Mouse (Mus musculus): ENCODE measurements at regions not wholly inside any gene's neighbourhood (a gene's known extent, or its start where the extent isn't known, plus 50 kb on each side); places are given as distances from the start of the nearest gene placed in this dataset.
A peak's percentile ranks its signal among the peaks of the same experiment; 100 is the strongest.

DNA sequence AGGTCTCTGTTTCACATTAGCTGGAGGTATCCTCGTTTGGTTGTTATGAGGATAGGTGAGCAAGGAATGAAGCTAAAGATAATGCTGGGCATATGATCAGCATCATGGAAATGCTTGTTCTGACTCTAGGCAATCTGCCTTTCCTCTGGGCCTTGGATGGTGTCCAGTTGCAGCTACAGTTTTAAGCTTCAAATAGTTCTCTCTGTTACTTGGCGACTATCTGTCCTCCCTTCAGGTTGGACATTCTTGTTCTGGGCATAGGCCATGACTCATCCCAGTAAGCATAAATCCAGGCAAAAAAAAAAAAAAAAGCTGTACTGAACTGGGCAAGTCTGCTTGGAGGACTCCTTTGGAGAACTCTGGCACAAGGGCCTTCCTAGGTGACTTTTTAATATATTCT, 776.9 kb downstream of the Kcnma1 start:
- Histone ChIP-seq H3K4me1 (replicated peaks) (no peaks in the 10 kb centered on the region), H3K4me3 (replicated peaks) (no peak overlapping the region), H3K27me3 (no peaks in the 10 kb centered on the region), H3K36me3 (no peaks in the 10 kb centered on the region), H3K9me3 (no peaks in the 10 kb centered on the region), H3K27ac (no peak overlapping the region), H3K9ac (replicated peaks) (no peak overlapping the region), H3K4me2 (replicated peaks) (no peak overlapping the region)
- ATAC-seq: no peak
- 83% methylated on average over 2 of the region's 2 CpGs for WGBS

DNA sequence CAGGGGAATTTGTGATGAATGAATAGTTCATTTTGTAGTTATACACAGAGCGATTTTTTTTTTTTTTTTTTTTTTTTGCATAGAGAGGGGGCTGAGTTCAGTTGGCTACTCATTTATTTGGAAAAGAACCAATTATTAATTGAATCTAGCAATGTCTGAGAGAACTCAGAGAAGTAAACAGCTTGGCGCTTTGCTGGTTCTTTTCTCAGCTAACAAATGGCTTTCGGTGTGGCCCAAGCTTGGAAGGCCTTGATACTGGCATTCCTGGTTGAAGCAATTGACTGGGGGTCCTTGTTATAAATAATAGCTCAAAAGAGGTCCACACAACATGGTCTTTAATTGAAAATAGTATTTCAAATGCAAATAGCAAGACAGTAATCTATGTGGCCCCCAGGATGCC, 815.6 kb downstream of the Kcnma1 start:
- no peak for ATAC-seq
- Histone ChIP-seq H3K4me2 (replicated peaks) (no peak overlapping the region), H3K4me3 (replicated peaks) (no peak overlapping the region), H3K9ac (replicated peaks) (no peak overlapping the region), H3K4me1 (replicated peaks) (0 out of 2 replicates have a peak, but pooled peaks cover 6% of the 10 kb centered on the region), H3K27ac (no peak overlapping the region), H3K27me3 (no peaks in the 10 kb centered on the region), H3K9me3 (no peaks in the 10 kb centered on the region), H3K36me3 (no peaks in the 10 kb centered on the region)
- 75% methylated on average over 3 of the region's 3 CpGs for WGBS

DNA sequence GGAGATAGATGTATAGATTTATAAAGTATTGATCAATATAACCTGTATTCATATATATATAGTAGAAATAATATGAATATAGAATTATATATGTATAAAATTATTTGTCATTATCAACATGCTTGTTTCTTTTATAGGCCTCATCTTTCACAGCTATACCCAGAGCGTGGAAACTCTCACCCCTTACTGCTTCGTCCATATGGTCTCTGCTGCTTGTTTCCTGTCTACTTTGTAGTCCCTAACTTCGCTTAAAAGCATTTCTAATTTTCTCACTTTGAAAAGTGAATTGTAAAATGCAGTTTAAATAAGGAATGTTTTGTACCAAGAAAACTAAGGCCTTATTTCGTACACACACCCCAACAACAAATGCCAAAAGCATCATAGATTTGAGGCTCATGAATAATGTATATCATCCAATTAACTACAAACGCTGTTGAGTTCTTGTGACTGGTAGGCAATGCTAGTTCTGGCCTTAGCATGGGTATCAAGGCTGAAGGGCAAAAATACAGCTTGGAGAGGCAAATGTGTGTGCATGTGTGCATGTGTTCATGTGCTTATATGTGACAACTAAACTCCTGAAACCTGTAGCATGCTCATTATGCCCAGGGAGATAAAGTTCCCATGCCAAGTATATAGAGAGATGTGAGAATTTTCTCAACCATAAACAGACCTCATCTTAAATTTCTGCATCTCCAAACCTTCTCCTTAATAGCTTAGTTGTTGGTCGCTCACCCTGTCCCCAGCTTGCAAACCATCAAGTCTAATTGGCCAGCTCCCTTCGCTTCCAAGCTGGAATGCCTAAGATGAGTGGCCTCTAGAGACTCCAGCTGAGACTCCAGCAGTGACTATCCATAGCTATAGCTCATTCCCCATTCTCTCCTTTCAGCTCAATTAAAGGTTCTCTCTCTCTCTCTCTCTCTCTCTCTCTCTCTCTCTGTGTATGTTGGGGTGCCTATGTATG, 819.4 kb downstream of the Kcnma1 start:
- H3K9ac ChIP-seq (replicated peaks): no peak overlapping the region
- H3K4me2 ChIP-seq (replicated peaks): no peak overlapping the region
- H3K4me3 ChIP-seq (replicated peaks): no peak overlapping the region
- WGBS: 55% methylated on average over 7 of the region's 7 CpGs
- H3K27me3 ChIP-seq: no peaks in the 10 kb centered on the region
- 0 out of 2 replicates have a peak, but pooled peaks cover 6% of the 10 kb centered on the region for H3K4me1 ChIP-seq (replicated peaks)
- H3K9me3 ChIP-seq: no peaks in the 10 kb centered on the region
- H3K27ac ChIP-seq: no peak overlapping the region
- no peaks in the 10 kb centered on the region for H3K36me3 ChIP-seq
- no peak for ATAC-seq

DNA sequence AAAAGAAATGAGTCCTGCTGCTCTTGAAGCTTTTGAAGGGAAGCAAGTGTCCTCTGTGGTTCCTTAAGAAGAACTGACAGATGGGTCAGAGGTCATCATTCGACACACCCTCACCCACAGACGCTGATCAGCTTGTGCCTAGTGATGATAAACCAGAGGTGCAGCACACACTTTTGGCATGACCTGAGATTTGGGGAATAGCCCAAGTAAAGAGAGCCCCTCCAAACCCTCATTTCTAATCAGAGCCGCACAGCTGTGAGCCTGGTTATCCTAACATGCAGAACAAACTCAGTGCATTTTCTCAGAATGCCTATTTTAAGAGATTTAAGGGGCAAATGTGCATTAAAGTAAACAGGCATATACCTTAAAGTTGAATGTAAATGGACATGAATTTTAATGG, 821.7 kb downstream of the Kcnma1 start:
- 58% methylated on average over 3 of the region's 3 CpGs for WGBS
- no peaks in the 10 kb centered on the region for H3K36me3 ChIP-seq
- ATAC-seq: no peak

DNA sequence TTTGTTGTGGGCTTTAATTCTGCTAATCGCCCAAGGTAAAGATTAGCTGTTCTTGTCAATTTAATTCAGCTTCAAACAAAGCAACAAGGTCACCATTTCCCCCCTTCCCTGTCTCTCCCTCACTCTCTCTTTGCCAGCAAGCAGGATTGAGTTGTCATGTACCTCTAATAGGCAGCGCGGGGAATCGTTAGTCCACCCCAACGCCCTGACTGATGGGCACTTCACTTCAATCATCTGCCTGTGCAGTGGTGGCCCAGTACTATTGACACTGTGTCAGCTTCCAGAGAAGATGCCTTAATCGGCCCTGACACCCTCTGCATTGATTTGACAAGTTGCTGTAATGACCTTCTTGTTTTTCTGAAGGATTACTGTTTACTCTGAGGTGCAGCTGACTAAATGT, 828.9 kb downstream of the Kcnma1 start:
- Histone ChIP-seq H3K4me2 (replicated peaks) (no peak overlapping the region), H3K27me3 (no peaks in the 10 kb centered on the region), H3K4me3 (replicated peaks) (no peak overlapping the region), H3K9me3 (no peaks in the 10 kb centered on the region), H3K9ac (replicated peaks) (no peak overlapping the region), H3K27ac (no peak overlapping the region), H3K36me3 (no peaks in the 10 kb centered on the region), H3K4me1 (replicated peaks) (peaks cover 9% of the 10 kb centered on the region)
- 27% methylated on average over 6 of the region's 6 CpGs for WGBS
- ATAC-seq: peak; percentile 76

More for the DNA sequence above, 821.7 kb downstream of the Kcnma1 start:
- H3K9ac ChIP-seq (replicated peaks): no peak overlapping the region
- no peak overlapping the region for H3K27ac ChIP-seq
- 0 out of 2 replicates have a peak, but pooled peaks cover 6% of the 10 kb centered on the region for H3K4me1 ChIP-seq (replicated peaks)
- H3K4me2 ChIP-seq (replicated peaks): no peak overlapping the region
- H3K9me3 ChIP-seq: no peaks in the 10 kb centered on the region
- no peaks in the 10 kb centered on the region for H3K27me3 ChIP-seq
- H3K4me3 ChIP-seq (replicated peaks): no peak overlapping the region

DNA sequence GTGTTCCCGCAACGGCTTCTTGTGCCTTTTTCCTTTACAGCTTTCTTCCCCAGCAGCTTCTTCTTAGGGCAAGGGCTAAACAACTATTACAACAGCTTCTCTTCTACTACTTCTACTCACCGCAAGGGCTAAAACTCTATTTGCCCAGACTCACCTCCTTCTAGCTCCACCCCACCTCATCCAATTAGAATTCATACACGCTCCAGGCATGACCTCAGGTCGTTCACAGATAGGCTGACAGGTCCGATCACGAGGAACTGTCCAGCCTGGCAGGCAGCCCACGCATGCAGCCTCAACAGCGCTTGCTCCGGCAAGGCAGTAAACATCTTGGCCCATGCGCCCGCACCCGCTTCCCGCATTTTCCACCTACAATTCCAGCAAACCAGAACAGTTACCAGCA, 844.9 kb downstream of the Kcnma1 start:
- WGBS: 85% methylated on average over 14 of the region's 14 CpGs
- Histone ChIP-seq H3K27me3 (no peaks in the 10 kb centered on the region), H3K27ac (no peak overlapping the region), H3K4me3 (replicated peaks) (no peak overlapping the region), H3K4me2 (replicated peaks) (no peak overlapping the region), H3K36me3 (no peaks in the 10 kb centered on the region), H3K9me3 (no peaks in the 10 kb centered on the region), H3K4me1 (replicated peaks) (no peaks in the 10 kb centered on the region), H3K9ac (replicated peaks) (no peak overlapping the region)
- no peak for ATAC-seq

DNA sequence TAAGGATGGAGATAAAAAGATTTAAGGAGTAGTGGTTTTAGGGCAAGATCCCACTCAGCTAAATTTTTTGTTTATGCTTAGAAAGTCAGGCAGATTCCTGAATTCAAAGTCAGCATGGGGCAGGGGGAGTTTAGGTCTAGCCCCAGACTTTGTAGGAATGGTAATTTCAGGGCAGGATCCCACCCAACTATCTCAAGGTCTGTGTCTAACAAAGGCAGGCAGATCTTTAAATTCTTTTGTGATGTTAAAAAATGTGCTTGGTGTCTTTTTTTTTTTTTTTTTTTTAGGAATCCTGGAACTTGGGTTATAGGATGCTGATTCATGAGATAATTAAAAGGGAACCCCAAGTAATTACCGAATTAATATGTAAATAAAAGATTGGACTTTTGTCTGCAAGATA, 853.7 kb downstream of the Kcnma1 start:
- Histone ChIP-seq H3K4me2 (replicated peaks) (no peak overlapping the region), H3K4me3 (replicated peaks) (no peak overlapping the region), H3K27ac (no peak overlapping the region), H3K4me1 (replicated peaks) (no peaks in the 10 kb centered on the region), H3K36me3 (no peaks in the 10 kb centered on the region), H3K9ac (replicated peaks) (no peak overlapping the region), H3K9me3 (peaks cover 7% of the 10 kb centered on the region), H3K27me3 (no peaks in the 10 kb centered on the region)
- no peak for ATAC-seq
- WGBS: 78% methylated on average over 1 of the region's 1 CpGs

DNA sequence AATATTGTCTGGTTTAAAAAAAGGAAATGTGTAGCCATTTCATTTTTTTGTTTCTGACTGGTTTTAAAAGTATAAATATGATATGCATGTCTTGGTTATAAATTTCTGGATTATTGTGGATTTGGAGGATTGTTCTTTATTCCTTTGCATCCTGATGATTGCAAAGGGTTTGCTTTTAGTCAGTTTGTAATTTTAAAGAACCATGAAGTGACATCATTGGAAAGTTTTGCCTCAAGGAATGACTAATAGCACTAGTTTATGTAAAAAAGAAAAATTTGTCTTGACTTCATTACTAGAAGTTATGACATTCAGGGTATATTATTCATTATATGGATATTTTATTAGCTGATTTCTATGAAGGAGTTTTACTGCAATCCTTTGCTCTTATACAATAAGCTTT, 863.9 kb downstream of the Kcnma1 start:
- no peak for ATAC-seq

DNA sequence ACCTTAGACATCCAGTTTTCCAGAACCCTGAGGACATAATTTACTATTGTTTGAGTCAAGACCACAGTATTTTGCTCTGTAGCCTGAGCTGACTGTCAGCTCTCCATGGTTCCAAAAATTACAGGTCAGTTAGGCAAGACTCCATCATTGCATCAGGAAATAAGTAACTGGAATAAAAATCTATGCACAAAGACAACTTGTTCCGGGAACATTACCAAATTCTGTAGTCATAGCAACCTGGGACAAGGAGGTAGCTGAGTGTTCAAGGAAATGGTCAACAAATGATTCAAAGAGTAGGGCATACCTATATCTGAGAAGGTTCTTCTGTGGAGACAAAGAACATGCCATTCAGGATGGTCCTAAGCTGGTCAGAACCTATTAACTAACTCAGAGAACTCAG, 867.3 kb downstream of the Kcnma1 start:
- H3K4me1 ChIP-seq (replicated peaks): no peaks in the 10 kb centered on the region
- H3K4me2 ChIP-seq (replicated peaks): no peak overlapping the region
- no peak overlapping the region for H3K27ac ChIP-seq
- H3K9ac ChIP-seq (replicated peaks): no peak overlapping the region
- no peaks in the 10 kb centered on the region for H3K9me3 ChIP-seq
- H3K27me3 ChIP-seq: no peaks in the 10 kb centered on the region
- H3K4me3 ChIP-seq (replicated peaks): no peak overlapping the region
- ATAC-seq: no peak
- 90% methylated on average over 1 of the region's 1 CpGs for WGBS
- H3K36me3 ChIP-seq: no peaks in the 10 kb centered on the region

More for the DNA sequence above, 863.9 kb downstream of the Kcnma1 start:
- H3K36me3 ChIP-seq: no peaks in the 10 kb centered on the region
- no peaks in the 10 kb centered on the region for H3K27me3 ChIP-seq
- no peak overlapping the region for H3K9ac ChIP-seq (replicated peaks)
- no peaks in the 10 kb centered on the region for H3K9me3 ChIP-seq
- no peak overlapping the region for H3K4me3 ChIP-seq (replicated peaks)
- H3K4me1 ChIP-seq (replicated peaks): no peaks in the 10 kb centered on the region
- H3K4me2 ChIP-seq (replicated peaks): no peak overlapping the region
- H3K27ac ChIP-seq: no peak overlapping the region

DNA sequence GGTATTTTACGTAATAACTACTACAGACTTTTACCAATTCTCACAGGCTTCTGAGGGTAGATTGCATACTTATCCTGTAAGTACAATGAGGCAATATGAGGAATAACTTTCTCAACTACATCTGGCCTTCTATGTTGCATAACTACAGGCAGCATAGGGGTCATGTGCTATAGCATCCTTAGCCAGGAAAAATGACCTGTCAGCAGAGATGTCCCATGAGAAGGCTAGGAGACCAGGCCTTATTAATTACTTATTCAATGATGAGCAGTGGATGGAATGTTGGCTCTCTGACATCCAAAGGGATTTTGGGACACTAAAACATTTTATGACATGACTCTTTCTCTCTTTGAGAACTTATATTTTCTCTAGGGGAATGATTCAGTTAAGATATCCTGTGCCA, 873.9 kb downstream of the Kcnma1 start:
- no peak overlapping the region for H3K27ac ChIP-seq
- no peak for ATAC-seq
- no peak overlapping the region for H3K9ac ChIP-seq (replicated peaks)
- H3K27me3 ChIP-seq: no peaks in the 10 kb centered on the region
- H3K4me2 ChIP-seq (replicated peaks): no peak overlapping the region
- H3K36me3 ChIP-seq: no peaks in the 10 kb centered on the region
- 100% methylated on average over 1 of the region's 1 CpGs for WGBS
- H3K4me1 ChIP-seq (replicated peaks): no peaks in the 10 kb centered on the region
- H3K9me3 ChIP-seq: no peaks in the 10 kb centered on the region
- no peak overlapping the region for H3K4me3 ChIP-seq (replicated peaks)

DNA sequence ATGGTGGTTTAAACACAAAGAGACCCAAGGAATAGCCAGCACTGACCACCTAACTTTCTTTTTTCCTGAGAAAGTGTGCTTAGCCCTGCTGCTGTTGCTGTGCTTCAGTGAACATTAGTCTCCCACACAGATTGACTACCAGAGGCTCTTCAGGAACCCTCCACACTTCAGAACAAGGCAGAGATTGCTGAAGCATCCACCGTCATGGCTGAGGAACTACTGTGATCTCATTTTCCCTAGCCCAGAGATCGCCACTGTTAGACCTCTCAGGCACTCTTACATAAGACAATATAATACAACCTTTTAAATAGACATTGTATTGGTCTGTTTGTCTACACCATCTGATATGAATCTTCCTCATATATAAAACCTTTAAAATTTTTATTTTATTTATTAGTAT, 879.6 kb downstream of the Kcnma1 start:
- no peak overlapping the region for H3K27ac ChIP-seq
- no peaks in the 10 kb centered on the region for H3K9me3 ChIP-seq
- no peaks in the 10 kb centered on the region for H3K36me3 ChIP-seq
- 88% methylated on average over 2 of the region's 2 CpGs for WGBS
- no peak overlapping the region for H3K4me3 ChIP-seq (replicated peaks)
- no peaks in the 10 kb centered on the region for H3K27me3 ChIP-seq
- H3K4me2 ChIP-seq (replicated peaks): no peak overlapping the region
- no peaks in the 10 kb centered on the region for H3K4me1 ChIP-seq (replicated peaks)
- no peak overlapping the region for H3K9ac ChIP-seq (replicated peaks)
- no peak for ATAC-seq

DNA sequence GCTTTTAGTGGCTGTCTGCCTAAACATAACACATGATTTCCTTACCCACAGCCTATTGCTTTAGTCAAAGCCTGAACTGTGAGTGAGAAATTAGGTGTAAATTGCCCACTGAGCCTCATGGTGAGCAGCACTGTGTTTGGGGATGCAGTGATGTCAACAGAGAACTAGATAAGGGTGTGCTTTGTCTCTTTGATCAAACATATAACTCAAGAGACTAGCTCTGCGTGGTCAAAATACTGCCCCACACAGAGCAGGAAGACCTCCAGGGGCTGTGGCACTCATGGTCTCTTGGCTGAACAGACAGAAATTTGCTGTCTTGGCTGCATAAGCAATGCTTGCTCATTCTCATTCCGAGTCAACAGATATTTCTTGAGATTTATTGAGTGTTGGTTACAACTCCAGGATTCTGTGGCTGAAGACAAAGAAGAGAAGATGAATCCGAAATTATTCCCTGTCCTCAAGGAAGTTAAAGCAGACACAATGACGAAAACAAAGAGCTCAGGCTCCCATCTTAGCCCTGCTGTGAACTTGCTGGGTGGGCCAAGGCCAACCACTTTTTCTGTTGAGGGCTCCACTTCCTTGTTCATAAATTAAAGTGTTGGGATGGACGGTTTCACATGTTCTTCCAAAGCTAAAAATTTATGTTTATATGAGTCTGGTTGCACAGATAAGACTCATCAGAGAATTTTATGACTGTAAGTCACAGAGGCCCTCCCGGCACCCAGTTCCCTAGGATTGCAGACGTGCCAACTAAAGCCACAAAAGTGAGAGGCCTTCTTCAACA, 882.4 kb downstream of the Kcnma1 start:
- 80% methylated on average over 7 of the region's 7 CpGs for WGBS
- Histone ChIP-seq H3K9me3 (no peaks in the 10 kb centered on the region), H3K4me3 (replicated peaks) (no peak overlapping the region), H3K27ac (no peak overlapping the region), H3K4me1 (replicated peaks) (no peaks in the 10 kb centered on the region), H3K36me3 (no peaks in the 10 kb centered on the region), H3K9ac (replicated peaks) (no peak overlapping the region), H3K4me2 (replicated peaks) (no peak overlapping the region), H3K27me3 (no peaks in the 10 kb centered on the region)
- no peak for ATAC-seq

Measured in midbrain, embryonic 13.5 days (tissue).